Mouse (Mus musculus) telencephalon, adult 2 months (tissue): ENCODE measurements around the gene Car6.

Experiments
- DNase-seq: peaks from one replicate; pipeline ENCODE4 v3.0.0-alpha.2; 2011; ENCODE audit warnings: low read depth, low spot score

Car6 gene

GRCm38 (mm10) chr4:150192199-150192598 is 8.9 kb downstream of the Car6 start:
- no peak for DNase-seq

DNA sequence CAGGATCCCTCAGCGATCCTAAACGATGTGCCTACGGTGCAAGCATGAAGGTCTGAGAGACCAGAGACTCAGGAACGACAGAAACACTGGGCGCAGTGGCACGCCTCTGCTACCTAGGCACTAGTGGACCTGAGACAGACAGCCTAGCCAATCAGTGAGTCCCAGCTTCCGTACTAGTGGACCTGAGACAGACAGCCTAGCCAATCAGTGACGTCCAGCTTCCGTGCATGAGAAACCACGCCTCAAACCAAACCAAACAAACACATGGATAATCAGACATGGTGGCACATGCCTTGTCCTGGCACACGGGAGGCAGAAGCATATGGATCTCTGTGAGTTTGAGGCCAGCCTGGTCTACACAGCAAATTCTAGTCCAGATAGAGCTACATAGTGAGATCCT is 12.9 kb downstream of the Car6 start:
- no peak for DNase-seq

GRCm38 (mm10) chr4:150181304-150181703 is 19.8 kb downstream of the Car6 start:
- no peak for DNase-seq

DNA sequence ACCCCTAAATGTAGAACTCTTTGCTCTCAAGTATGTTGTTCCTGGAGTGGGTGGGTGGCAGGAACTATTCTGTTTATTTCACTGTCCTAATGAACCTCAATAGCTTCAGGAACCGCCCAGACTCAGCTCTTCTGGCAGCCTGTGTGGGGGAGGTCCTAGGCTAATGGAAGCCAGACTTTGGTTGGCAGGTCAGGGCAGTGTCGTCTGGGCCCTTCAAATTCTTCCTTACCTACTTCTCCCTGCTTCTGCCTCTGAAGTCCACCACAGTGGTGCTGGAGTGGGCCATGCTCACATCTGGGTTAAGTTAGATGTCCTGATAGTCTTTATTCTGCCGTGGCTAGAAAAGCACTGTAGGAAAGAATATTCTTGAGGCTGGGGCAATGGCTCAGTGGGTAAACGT is 23.0 kb downstream of the Car6 start:
- no peak for DNase-seq

DNA sequence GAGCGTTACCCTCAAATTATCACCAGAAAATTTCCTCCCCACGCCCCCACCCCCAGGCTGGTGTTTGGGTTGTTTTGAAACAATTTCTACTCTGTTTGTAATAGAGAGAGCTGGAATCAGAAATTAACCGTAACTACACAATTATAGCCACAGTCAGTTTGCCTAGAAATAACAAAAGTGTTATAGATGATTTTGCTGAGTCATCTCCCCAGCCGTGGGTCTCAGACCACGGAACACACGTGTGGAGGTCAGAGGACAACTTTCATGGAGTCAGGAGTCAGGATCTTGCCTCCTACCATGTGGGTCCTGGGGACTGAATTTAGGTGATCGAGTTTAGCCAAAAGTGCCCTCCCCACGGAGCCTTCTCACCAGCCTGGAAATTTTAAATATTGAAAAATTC is 24.0 kb downstream of the Car6 start:
- no peak for DNase-seq

DNA sequence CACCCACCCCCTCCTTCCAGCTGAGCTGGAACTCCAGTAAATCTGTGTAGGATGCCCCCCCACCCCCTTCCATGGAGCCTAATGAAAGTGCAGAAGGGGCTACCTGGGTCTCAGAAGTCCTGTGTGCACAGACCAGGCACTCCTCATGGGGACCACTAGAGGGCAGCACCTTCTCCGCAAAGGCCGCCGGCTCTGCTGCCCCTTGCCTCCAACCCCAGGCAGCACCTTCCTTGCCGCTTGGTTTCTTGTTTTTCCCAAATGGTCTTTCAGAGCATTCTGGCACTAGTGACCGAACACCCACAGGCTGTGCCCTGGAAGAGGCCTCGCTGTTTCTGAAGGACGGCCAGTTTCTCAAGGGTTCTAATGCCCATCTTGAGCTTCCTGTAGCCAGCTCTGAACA is 24.6 kb downstream of the Car6 start:
- no peak for DNase-seq

GRCm38 (mm10) chr4:150174027-150174426 is 27.1 kb downstream of the Car6 start:
- no peak for DNase-seq

DNA sequence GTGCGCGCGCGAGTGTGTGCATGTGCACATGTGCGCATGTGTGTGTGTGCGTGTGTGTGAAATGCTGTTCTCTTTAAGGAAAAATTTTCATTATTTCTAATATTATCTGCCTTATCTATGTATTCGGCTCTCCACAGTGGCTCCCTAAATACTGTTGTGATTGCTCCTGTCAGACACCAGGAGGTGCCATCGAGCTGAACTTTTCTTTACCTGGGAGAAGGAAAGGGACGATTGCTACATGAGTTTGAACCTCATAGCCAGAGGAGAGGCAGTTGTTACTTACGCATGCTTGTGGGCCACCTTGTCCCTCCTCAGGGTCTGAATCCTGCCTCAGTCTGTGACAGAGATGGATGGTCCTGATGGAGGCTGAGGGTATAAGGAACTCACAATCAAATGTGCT is 27.9 kb downstream of the Car6 start:
- no peak for DNase-seq

GRCm38 (mm10) chr4:150172107-150172506 is 29.0 kb downstream of the Car6 start:
- DNase-seq = no peak

GRCm38 (mm10) chr4:150168406-150168805 is 32.7 kb downstream of the Car6 start:
- peak; percentile 38 for DNase-seq

- DNase-seq = no peak
Observed at GRCm38 (mm10) chr4:150164875-150165274, 36.3 kb downstream of the Car6 start.

GRCm38 (mm10) chr4:150162561-150163169 is 38.5 kb downstream of the Car6 start:
- no peak for DNase-seq

GRCm38 (mm10) chr4:150159458-150159857 is 41.7 kb downstream of the Car6 start:
- no peak for DNase-seq

DNA sequence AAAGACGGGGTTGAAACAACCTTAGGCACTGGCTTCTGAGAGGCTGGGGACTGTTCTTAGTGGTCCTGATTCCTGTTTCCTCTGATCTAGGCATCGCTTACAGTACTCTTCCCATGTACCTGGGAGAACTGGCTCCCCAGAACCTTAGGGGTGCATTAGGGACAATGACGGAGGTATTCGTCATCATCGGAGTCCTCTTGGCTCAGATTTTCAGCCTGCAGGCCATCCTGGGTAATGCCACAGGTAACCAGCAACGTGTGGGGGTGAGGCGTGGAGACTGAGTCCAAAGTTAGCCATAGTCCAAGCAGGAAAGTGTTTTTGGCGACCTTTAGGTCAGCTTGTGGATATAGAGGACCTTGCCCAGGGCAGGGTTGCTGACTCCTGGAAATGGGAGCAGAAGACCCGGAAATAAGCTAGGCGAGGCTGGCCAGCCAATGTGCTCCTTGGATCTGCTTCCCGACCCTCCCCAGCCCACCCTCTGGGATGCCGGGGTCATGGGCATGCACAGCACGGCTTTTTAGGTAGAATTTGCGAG is 43.7 kb downstream of the Car6 start:
- DNase-seq = no peak

DNA sequence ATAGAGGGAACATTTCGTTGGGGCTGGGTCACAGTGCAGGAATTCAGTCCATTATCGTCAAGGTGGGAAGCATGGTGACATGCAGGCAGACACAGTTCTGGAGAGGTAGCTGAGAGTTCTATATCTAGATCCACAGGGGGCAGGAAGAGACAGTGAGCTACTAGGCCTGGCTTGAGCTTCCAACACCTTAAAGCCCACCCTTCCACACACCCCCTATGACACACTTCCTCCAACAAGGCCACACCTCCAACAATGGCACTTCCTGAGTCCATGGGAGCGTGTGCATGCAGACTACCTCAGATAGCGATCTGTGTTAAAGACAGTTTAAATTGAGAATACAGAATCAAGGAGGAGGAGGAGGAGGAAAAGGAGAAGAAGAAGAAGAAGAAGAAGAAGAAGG is 45.4 kb downstream of the Car6 start:
- no peak for DNase-seq

GRCm38 (mm10) chr4:150155301-150155700 is 45.8 kb downstream of the Car6 start:
- no peak for DNase-seq

- DNase-seq = no peak
Observed at GRCm38 (mm10) chr4:150152483-150152882, 48.6 kb downstream of the Car6 start.

- no peak for DNase-seq
Observed at GRCm38 (mm10) chr4:150151045-150151444, 50.1 kb downstream of the Car6 start.

DNA sequence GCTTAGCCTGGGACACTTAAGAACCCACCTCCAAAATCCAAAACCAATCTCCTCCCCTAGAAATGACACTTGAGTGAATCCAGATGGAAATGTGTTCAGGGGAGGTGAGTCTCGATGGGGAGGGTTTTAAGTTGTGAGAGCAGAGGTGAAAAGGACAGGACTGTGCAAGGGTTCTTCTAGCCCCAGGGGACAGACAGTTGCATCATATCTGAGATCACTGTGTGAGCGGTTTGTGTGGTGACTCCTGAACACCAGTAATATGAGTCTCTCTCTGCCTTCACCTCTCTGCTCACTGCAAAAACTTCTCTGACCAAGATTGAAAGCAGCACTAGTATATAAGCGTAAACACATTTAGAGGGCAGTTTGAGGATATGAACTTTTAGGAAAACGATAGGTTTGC is 54.8 kb downstream of the Car6 start:
- no peak for DNase-seq

GRCm38 (mm10) chr4:150144242-150144641 is 56.9 kb downstream of the Car6 start:
- no peak for DNase-seq

DNA sequence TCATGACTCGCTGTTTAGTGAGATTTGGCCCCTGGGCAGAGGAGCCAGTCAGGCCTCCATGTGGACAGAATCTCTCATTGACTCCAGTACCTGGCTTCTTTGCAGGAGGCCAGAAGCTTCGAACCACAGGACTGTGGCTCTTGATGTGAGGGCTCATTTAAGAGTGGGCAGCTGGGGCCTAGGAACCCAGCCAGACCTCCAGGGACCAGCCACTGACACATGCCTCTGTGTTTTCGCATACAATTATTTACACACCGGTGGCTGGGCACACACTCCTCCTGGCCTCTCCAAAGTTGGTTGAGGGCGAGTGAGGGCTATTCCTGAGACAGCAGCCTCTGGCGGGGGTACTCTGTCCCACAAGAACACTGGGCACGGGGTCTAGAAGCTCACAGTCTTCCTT is 60.8 kb downstream of the Car6 start:
- no peak for DNase-seq

DNA sequence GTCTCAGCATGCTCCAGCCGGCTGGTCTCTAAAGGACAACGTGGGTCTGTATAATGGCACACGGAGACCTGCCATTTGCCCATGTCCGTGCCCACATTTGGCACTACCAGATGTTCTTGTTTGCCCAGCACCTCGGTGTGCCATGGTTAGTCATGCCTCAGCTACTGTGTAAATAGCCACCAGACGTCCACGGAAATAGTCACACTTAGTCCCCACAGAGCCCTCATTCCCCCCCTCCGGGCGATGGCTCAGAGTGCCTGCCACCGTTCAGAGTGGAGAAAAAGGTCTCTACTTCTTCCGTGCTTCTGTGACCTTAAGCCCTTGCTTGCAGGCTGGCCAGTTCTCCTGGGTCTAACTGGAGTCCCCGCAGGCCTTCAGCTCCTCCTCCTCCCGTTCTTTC is 62.0 kb downstream of the Car6 start:
- DNase-seq = no peak

DNA sequence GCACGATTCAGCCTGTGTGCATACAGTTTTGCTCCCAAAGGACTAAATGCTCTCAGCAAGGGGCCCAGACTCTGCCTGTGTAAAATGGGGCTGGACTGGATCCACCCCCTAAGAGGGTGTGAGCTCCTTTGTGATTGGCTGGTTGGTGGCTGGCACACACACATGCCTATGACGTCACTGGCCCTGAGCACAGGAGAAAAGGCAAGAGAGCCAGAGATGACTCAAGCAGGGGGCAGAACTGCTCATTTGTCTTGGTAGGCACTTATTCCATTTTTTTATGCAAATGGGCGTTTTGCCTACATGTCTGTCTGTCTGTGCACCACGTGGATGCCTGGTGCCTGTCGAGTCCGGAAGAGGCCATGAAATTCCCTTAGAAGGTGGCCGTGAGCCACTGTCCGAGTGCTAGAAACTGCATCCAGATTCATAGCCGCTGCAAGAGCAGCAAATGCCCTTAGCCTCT is 63.0 kb downstream of the Car6 start:
- DNase-seq = peak; percentile 73
